Mouse (Mus musculus) heart, adult 2 months (tissue): ENCODE data around the gene Kcnk10.

Source experiments
- CTCF ChIP-seq: fragments of 200-600 bp; IDR thresholded peaks from 2 replicates; pipeline ENCODE4 v1.8.1; 2022; ENCODE audit warnings: antibody characterized with exemption, mild to moderate bottlenecking, moderate library complexity
- POLR2A ChIP-seq: fragments of 200-500 bp; IDR thresholded peaks from 2 replicates; pipeline ENCODE4 v1.6.1; 2011; ENCODE audit warnings: mild to moderate bottlenecking, low read depth, low read length, control low read depth; ENCODE audit not compliant: insufficient read depth

- TF ChIP-seq CTCF (no peak), POLR2A (no peak)
Observed at GRCm38 (mm10) chr12:98563261-98563660, 14.8 kb downstream of the Kcnk10 start.
